Mouse (Mus musculus): ENCODE data around the gene Tmem108.

GRCm38 (mm10) chr9:103750491-103750890 is 11.1 kb downstream of the Tmem108 start:
- TF ChIP-seq POLR2A (IDR thresholded peaks at IDR 0.05; ENCODE audit: control insufficient read depth, extremely low read depth, insufficient read depth, low read length, poor library complexity) (no peak), CTCF (IDR thresholded peaks at IDR 0.05; ENCODE audit: borderline replicate concordance, control insufficient read depth, extremely low read depth, insufficient read depth, low read length, poor library complexity) (no peak)

Data from thymus, adult 2 months (tissue).